Mouse (Mus musculus) thymus, adult 2 months (tissue): ENCODE measurements around the gene Kcnmb3. TPM values are rescaled to one million over a fixed set of nuclear protein-coding genes. Genes with fewer than 3 reads are reported as not detected.

Source experiments
- DNase-seq: peaks from one replicate; pipeline ENCODE4 v3.0.0; 2021
- H3K27ac ChIP-seq: fragments of 200-500 bp; 2 replicates; pipeline ENCODE4 v1.5.1; 2012; ENCODE audit warnings: low read length, control low read depth; ENCODE audit not compliant: control insufficient read depth, insufficient read depth
- H3K27me3 ChIP-seq: fragments of 200-500 bp; 2 replicates; pipeline ENCODE4 v1.6.1; 2012; ENCODE audit warnings: mild to moderate bottlenecking, low read length, moderate library complexity, mixed read lengths; ENCODE audit not compliant: control insufficient read depth, insufficient read depth
- H3K36me3 ChIP-seq: fragments of 200-500 bp; 2 replicates; pipeline ENCODE4 v1.6.1; 2012; ENCODE audit warnings: mild to moderate bottlenecking, low read length, moderate library complexity; ENCODE audit not compliant: control insufficient read depth, insufficient read depth
- H3K4me1 ChIP-seq: fragments of 200-500 bp; replicated peaks from 2 replicates; pipeline ENCODE4 v1.6.1; 2012; ENCODE audit warnings: low read length; ENCODE audit not compliant: control insufficient read depth, insufficient read depth
- H3K4me3 ChIP-seq: fragments of 200-500 bp; 2 replicates; pipeline ENCODE4 v1.5.1; 2012; ENCODE audit warnings: mild to moderate bottlenecking, low read length, control low read depth, moderate library complexity; ENCODE audit not compliant: control insufficient read depth, insufficient read depth
- CTCF ChIP-seq: fragments of 200-500 bp; IDR thresholded peaks from 2 replicates; pipeline ENCODE4 v1.5.1; 2012; ENCODE audit warnings: mild to moderate bottlenecking, control low read depth, low read length, moderate library complexity, borderline replicate concordance; ENCODE audit not compliant: control insufficient read depth, poor library complexity, insufficient read depth; ENCODE audit errors: extremely low read depth
- POLR2A ChIP-seq: fragments of 200-500 bp; IDR thresholded peaks from 2 replicates; pipeline ENCODE4 v1.6.1; 2012; ENCODE audit warnings: mild to moderate bottlenecking, low read length, control low read depth, moderate library complexity; ENCODE audit not compliant: control insufficient read depth, poor library complexity, insufficient read depth; ENCODE audit errors: extremely low read depth
- WGBS: fragments of 180-500 bp; shearing (Covaris S2); methylation state at CpG from one replicate; pipeline ENCODE4 v1.1.7; 2018; 5-methylcytosine and 5-hydroxymethylcytosine counted together
- polyA plus RNA-seq: library from polyadenylated mRNA; depleted of rRNA; stranded (reverse); fragments of >200 nt; gene quantifications from 2 replicates; pipeline ENCODE4 v1.2.3, GENCODE M21; 2012

The Kcnmb3 gene
- polyA plus RNA-seq, 1 experiment, result 0.05 TPM

DNA sequence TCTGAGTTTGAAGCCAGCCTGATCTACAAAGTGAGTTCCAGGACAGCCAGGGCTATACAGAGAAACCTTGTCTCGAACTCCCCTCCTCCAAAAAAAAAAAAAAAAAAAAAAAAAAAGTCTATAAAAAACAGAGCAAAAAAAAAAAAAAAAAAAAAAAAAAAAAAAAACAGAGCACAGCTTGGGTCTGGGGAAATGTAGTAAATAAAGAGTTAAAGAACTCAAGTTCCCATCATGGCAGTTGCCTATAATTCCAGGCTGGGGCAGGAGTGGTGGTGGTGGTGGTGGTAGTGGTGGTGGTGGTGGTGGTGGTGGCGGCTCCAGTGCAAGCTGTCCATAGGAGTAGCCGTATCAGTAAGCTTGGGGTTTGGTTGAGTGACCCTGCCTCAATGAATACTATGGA lies 9.0 kb downstream of the Kcnmb3 start:
- no peak for DNase-seq
- no peak for TF ChIP-seq CTCF
- no peak for TF ChIP-seq POLR2A
- no peak overlapping the region for H3K4me3 ChIP-seq
- no peaks in the 10 kb centered on the region for H3K4me1 ChIP-seq
- H3K36me3 ChIP-seq, result no peaks in the 10 kb centered on the region
- H3K27me3 ChIP-seq, result no peaks in the 10 kb centered on the region
- WGBS, result 84% methylated on average over 3 of the region's 3 CpGs
- H3K27ac ChIP-seq, result no peak overlapping the region

DNA sequence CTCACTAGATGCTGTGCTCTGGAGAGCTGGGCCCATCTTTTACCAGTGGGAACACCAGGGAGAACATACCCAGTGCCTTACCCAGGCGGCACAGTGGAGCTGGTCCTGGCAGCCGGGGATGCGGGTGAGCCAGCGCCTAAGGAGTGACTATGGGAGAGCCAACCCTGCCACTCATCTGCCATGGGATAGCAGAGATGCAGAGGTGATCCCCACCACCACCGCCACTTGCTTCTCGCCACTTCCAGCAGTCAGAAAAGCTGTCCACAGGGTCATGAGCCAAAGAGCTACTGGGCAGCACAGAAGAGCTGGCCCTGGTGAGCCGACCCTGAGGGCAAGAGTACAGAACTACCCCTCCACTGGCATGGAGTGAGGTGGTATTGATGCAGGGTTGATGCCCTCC lies 12.1 kb downstream of the Kcnmb3 start:
- no peak for TF ChIP-seq POLR2A
- TF ChIP-seq CTCF, result no peak
- H3K4me1 ChIP-seq, result no peaks in the 10 kb centered on the region
- no peak overlapping the region for H3K27ac ChIP-seq
- H3K27me3 ChIP-seq, result no peaks in the 10 kb centered on the region
- WGBS, result 96% methylated on average over 7 of the region's 7 CpGs
- no peak overlapping the region for H3K4me3 ChIP-seq
- H3K36me3 ChIP-seq, result no peaks in the 10 kb centered on the region
- DNase-seq, result no peak

DNA sequence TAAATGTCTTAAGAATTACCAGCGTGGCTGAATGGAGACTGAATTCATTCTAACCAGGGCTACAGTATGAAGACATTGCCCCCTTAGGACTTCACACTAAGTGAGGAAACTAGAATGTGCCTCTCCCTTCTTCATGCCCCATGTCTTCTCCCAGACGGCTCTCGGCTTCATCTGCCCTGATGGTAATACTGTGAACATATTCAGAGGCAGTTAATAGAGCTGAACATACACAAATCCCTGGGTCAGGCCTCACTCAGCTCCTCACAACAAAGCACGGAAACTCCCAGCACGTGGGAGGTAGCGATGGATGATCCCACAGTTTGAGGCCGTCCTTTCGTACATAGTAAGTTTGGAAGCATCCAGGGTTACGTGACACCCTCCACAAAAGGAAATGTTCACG lies 18.8 kb downstream of the Kcnmb3 start:
- Histone ChIP-seq H3K27me3 (no peaks in the 10 kb centered on the region), H3K36me3 (no peaks in the 10 kb centered on the region), H3K27ac (no peak overlapping the region), H3K4me3 (no peak overlapping the region), H3K4me1 (no peaks in the 10 kb centered on the region)
- WGBS, result 90% methylated on average over 10 of the region's 10 CpGs
- no peak for DNase-seq
- TF ChIP-seq CTCF (no peak), POLR2A (no peak)

- no peak for TF ChIP-seq POLR2A
- no peak for TF ChIP-seq CTCF
Observed at GRCm38 (mm10) chr3:32472191-32472900, 19.7 kb downstream of the Kcnmb3 start.

GRCm38 (mm10) chr3:32471098-32471497 lies 20.9 kb downstream of the Kcnmb3 start:
- H3K27ac ChIP-seq, result no peak overlapping the region
- no peak for DNase-seq
- no peaks in the 10 kb centered on the region for H3K36me3 ChIP-seq
- H3K4me1 ChIP-seq, result no peaks in the 10 kb centered on the region
- 86% methylated on average over 6 of the region's 6 CpGs for WGBS
- no peaks in the 10 kb centered on the region for H3K27me3 ChIP-seq
- TF ChIP-seq POLR2A, result no peak
- no peak for TF ChIP-seq CTCF
- no peak overlapping the region for H3K4me3 ChIP-seq

More at GRCm38 (mm10) chr3:32472191-32472900, 19.7 kb downstream of the Kcnmb3 start:
- Histone ChIP-seq H3K27ac (no peak overlapping the region), H3K4me3 (no peak overlapping the region), H3K36me3 (no peaks in the 10 kb centered on the region), H3K4me1 (no peaks in the 10 kb centered on the region), H3K27me3 (no peaks in the 10 kb centered on the region)
- 79% methylated on average over 14 of the region's 14 CpGs for WGBS
- no peak for DNase-seq

- no peak for DNase-seq
- Histone ChIP-seq H3K4me1 (no peaks in the 10 kb centered on the region), H3K27ac (no peak overlapping the region), H3K36me3 (no peaks in the 10 kb centered on the region), H3K4me3 (no peak overlapping the region), H3K27me3 (no peaks in the 10 kb centered on the region)
- WGBS, result 94% methylated on average over 7 of the region's 7 CpGs
- TF ChIP-seq POLR2A (no peak), CTCF (no peak)
Observed at GRCm38 (mm10) chr3:32470449-32470848, 21.6 kb downstream of the Kcnmb3 start.
